Mouse (Mus musculus): ENCODE results near the gene Fam205a2. TPM values are rescaled to one million over a fixed set of nuclear protein-coding genes. Genes with fewer than 3 reads are reported as not detected.

Gene Fam205a2
- not detected in 2 replicates for polyA plus RNA-seq (2012; rRNA removed)

DNA sequence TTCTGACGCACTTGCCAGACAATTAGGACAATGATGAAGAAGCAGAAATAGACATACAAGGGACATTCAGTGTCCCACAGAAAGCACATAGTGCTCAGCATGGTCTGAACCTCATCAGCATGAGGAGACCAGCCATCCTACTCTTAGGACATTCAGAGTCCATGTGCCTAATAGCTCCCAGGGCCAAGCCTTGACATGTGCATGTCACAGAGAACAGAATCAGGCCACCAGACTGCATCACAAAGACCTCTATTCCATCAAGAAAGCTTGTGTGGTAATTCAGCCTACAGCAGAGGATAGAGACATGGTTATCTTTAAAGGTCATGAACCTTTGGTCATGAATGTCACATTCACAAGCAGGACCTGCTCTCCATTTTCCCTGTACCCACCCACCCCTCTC lies at the start of gene Fam205a2:
TSS of gene Fam205a2 (minus strand) at position 101 of the 400 bp plus-strand sequence.

Other genes starting within 250 kb of the Fam205a2 start
- not detected in 2 replicates for gene Gm21953, start 233.9 kb downstream of the Fam205a2 start, polyA plus RNA-seq (2012; rRNA removed)
- not detected in 2 replicates for gene Fam205a3, start 209.8 kb downstream of the Fam205a2 start, polyA plus RNA-seq (2012; rRNA removed)
- not detected in 2 replicates for gene Gm21586, start 88.8 kb downstream of the Fam205a2 start, polyA plus RNA-seq (2012; rRNA removed)
- gene Gm2163, start 61.4 kb downstream of the Fam205a2 start, polyA plus RNA-seq (2012; rRNA removed): 0.02 and 0.06 TPM in 2 replicates
- not detected in 2 replicates for gene Gm10591, start 84.0 kb upstream of the Fam205a2 start, polyA plus RNA-seq (2012; rRNA removed)
- gene Gm2564, start 101.5 kb upstream of the Fam205a2 start, polyA plus RNA-seq (2012; rRNA removed): 0.10 TPM in 1 of 2 replicates, not detected in the other
- gene Ccl27b, start 127.1 kb upstream of the Fam205a2 start, polyA plus RNA-seq (2012; rRNA removed): not detected in 2 replicates
- not detected in 2 replicates for gene Il11ra2, start 133.7 kb upstream of the Fam205a2 start, polyA plus RNA-seq (2012; rRNA removed)
- not detected in 2 replicates for gene 4930578G10Rik, start 207.4 kb upstream of the Fam205a2 start, polyA plus RNA-seq (2012; rRNA removed)
- gene Ccl19, start 228.4 kb upstream of the Fam205a2 start, polyA plus RNA-seq (2012; rRNA removed): 0.07 and 0.09 TPM in 2 replicates
- gene Ccl21a, start 245.8 kb upstream of the Fam205a2 start, polyA plus RNA-seq (2012; rRNA removed): 0.25 and 0.67 TPM in 2 replicates